Comparison of ENCODE assay signal across 8 mouse cellular contexts in the genomic region with DNA sequence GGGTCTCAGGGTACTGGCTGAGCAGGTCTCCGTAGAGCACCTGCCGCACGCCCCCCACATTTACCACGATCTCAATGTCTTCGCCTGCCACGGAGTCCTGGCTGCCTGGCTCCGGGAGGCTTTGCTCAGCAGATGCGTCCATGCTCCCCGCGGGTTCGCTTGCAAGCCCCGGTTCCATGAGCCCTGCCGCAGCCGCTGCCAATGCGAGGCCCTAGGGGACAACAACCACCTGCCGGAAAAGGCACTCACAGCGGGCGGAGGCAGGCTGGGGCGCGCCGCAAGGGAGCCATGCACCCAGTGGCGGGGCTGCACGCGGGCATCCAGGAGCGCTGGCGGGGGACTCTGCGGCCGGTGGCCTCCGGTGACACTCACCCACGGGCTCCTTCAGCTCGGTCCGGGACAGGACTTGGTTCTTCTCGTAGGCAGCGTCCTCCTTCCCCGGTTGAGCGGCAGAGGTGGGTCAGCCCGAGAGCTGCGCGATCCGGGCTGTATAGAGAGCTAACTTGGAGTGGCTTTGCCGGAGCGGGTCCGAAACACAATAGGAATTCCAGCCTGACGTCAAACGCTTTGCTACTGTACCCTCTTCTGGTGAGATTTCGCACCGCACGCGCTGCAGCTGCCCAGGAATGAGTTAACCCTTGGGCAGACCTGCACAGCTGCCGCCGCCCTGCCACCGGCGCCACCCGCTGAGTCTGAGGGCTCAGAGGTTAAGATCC. TPM values are rescaled to one million over a fixed set of nuclear protein-coding genes. Genes with fewer than 3 reads are reported as not detected.
DNase-seq lines count a peak whose midpoint lies in the region; ATAC-seq and TF ChIP-seq lines count a peak whose summit lies in the region.

No protein-coding gene starts in this region.

- peaks cover 27% of the 10 kb centered on the region for H3K27me3 ChIP-seq in heart, embryonic 14.5 days (ENCODE audit: control insufficient read depth, insufficient read depth, low read length)
- H3K27me3 ChIP-seq in kidney, embryonic 16.5 days (ENCODE audit: insufficient read depth, low read length), result peaks cover 34% of the 10 kb centered on the region
- peaks cover 36% of the 10 kb centered on the region for H3K27me3 ChIP-seq in limb, embryonic 15.5 days
- H3K27me3 ChIP-seq in myocyte (ENCODE audit: control insufficient read depth, insufficient read depth, insufficient read length), result no peaks in the 10 kb centered on the region

- DNase-seq in heart, adult 8-10 months (ENCODE audit: low spot score), result no peak
- DNase-seq in thymus, postnatal 4 days, result peak; percentile 67

- peaks cover 6 to 10% of the 10 kb centered on the region in 2 experiments; a peak in 1 of 4 replicates for H3K4me1 ChIP-seq in heart, embryonic 14.5 days (ENCODE audit: control insufficient read depth in 2 of 2, insufficient read depth in 2 of 2, low read length in 2 of 2)
- H3K4me1 ChIP-seq in kidney, embryonic 16.5 days (ENCODE audit: insufficient read depth, low read length), result peaks cover 6% of the 10 kb centered on the region; the same call in 1 of the 2 replicates
- peaks cover 17% of the 10 kb centered on the region for H3K4me1 ChIP-seq in limb, embryonic 15.5 days

- no peaks in the 10 kb centered on the region for H3K36me3 ChIP-seq in heart, embryonic 14.5 days (ENCODE audit: control insufficient read depth, insufficient read depth, low read length)
- no peaks in the 10 kb centered on the region for H3K36me3 ChIP-seq in kidney, embryonic 16.5 days (ENCODE audit: insufficient read depth, low read length)
- H3K36me3 ChIP-seq in limb, embryonic 15.5 days, result no peaks in the 10 kb centered on the region
- no peaks in the 10 kb centered on the region for H3K36me3 ChIP-seq in myocyte (ENCODE audit: control insufficient read depth, insufficient read depth)

- no peaks in the 10 kb centered on the region for H3K9me3 ChIP-seq in heart, embryonic 14.5 days (ENCODE audit: control insufficient read depth, low read length)
- no peaks in the 10 kb centered on the region for H3K9me3 ChIP-seq in kidney, embryonic 16.5 days (ENCODE audit: low read length)
- H3K9me3 ChIP-seq in limb, embryonic 15.5 days, result no peaks in the 10 kb centered on the region

- no peak for TF ChIP-seq POLR2A in myocyte (IDR thresholded peaks at IDR 0.05; ENCODE audit: insufficient read length, low read depth)

- no peak for ATAC-seq in heart, embryonic 14.5 days (ENCODE audit: insufficient number of reproducible peaks, insufficient read depth, low FRiP score, low read depth)
- ATAC-seq in common myeloid progenitor, adult 5-6 weeks (replicated peaks; ENCODE audit: low read depth, poor library complexity, severe bottlenecking), result peak; percentile 36
- peak; percentile 30; the same call in 1 of the 2 replicates for ATAC-seq in granulocyte monocyte progenitor cell, adult 5-6 weeks (replicated peaks; ENCODE audit: poor library complexity, severe bottlenecking)
- peak; percentile 77 for ATAC-seq in kidney, embryonic 16.5 days (ENCODE audit: low FRiP score, low TSS enrichment)
- ATAC-seq in limb, embryonic 15.5 days (ENCODE audit: insufficient number of reproducible peaks, low FRiP score, low TSS enrichment, low read depth), result peak; percentile 19; the same call in 1 of the 2 replicates

- peak overlapping the region; percentile 25 for H3ac ChIP-seq in myocyte (ENCODE audit: control insufficient read depth, insufficient read length)

- H3K4me3 ChIP-seq in heart, embryonic 14.5 days (ENCODE audit: control insufficient read depth in 1 of 2, insufficient read depth in 1 of 2, low read depth in 1 of 2, low read length in 2 of 2), result peak overlapping the region; percentile 34 to 55
- peak overlapping the region; percentile 57 for H3K4me3 ChIP-seq in kidney, embryonic 16.5 days (ENCODE audit: low read length)
- H3K4me3 ChIP-seq in limb, embryonic 15.5 days, result peak overlapping the region; percentile 48
- H3K4me3 ChIP-seq in myocyte, result peak overlapping the region; percentile 16

- peak overlapping the region; percentile 65 for H3K9ac ChIP-seq in heart, embryonic 14.5 days (ENCODE audit: low read length)
- peak overlapping the region; percentile 62 for H3K9ac ChIP-seq in kidney, embryonic 16.5 days (replicated peaks; ENCODE audit: low read length)
- peak overlapping the region; percentile 31 for H3K9ac ChIP-seq in limb, embryonic 15.5 days

- no peak overlapping the region for H3K27ac ChIP-seq in heart, embryonic 14.5 days (replicated peaks in 1 of 2; ENCODE audit: control insufficient read depth in 1 of 2, insufficient read depth in 1 of 2, low read depth in 2 of 2, low read length in 2 of 2)
- H3K27ac ChIP-seq in kidney, embryonic 16.5 days (ENCODE audit: low read length), result no peak overlapping the region
- no peak overlapping the region for H3K27ac ChIP-seq in limb, embryonic 15.5 days

- 1% methylated on average over 54 of the region's 54 CpGs for WGBS in heart, embryonic 14.5 days
- WGBS in kidney, embryonic 16.5 days, result under 1% methylated on average over 49 of the region's 54 CpGs
- under 1% methylated on average over 53 of the region's 54 CpGs for WGBS in limb, embryonic 15.5 days

- H3K4me2 ChIP-seq in heart, embryonic 14.5 days (ENCODE audit: low read length), result peak overlapping the region; percentile 98
- peak overlapping the region; percentile 94 for H3K4me2 ChIP-seq in kidney, embryonic 16.5 days (replicated peaks; ENCODE audit: low read depth, low read length)
- peak overlapping the region; percentile 98 for H3K4me2 ChIP-seq in limb, embryonic 15.5 days
- peak overlapping the region; percentile 71 for H3K4me2 ChIP-seq in myocyte (ENCODE audit: low read depth)

- H3K79me2 ChIP-seq in myocyte (ENCODE audit: control insufficient read depth, insufficient read depth), result no peaks in the 10 kb centered on the region

TF ChIP-seq in myocyte, 11 proteins besides CTCF, POLR2A, EP300 and RAD21:
- TF ChIP-seq MAX (IDR thresholded peaks at IDR 0.05; ENCODE audit: low read depth) (no peak), TCF3 (IDR thresholded peaks at IDR 0.05; ENCODE audit: insufficient read length, low read depth) (no peak), MYOG (IDR thresholded peaks at IDR 0.05; ENCODE audit: control insufficient read depth in 1 of 3, insufficient read depth in 1 of 3, insufficient read length in 2 of 3, low read depth in 2 of 3) (peak in 1 of 3 experiments; percentile 23), TCF12 (IDR thresholded peaks at IDR 0.05; ENCODE audit: insufficient read depth, poor library complexity, severe bottlenecking) (no peak), REST (IDR thresholded peaks at IDR 0.05; ENCODE audit: insufficient read depth, insufficient read length) (no peak)

RNA-seq across cellular contexts. Expression of a gene that starts 0.5 kb away (rescaled TPM):
- polyA plus RNA-seq in heart, embryonic 14.5 days (2014; fragmentation: Nextera tagmentation; extraction: Ambion mirVana), result 0.07 and 0.35 TPM in 2 replicates
- total RNA-seq in heart, adult 8-10 months (2022), result not detected
- not detected in 2 replicates for total RNA-seq in common myeloid progenitor, adult 5-6 weeks (2017)
- total RNA-seq in granulocyte monocyte progenitor cell, adult 5-6 weeks (2014; fragmentation: Nextera tagmentation), result not detected in 2 replicates
- total RNA-seq in granulocyte monocyte progenitor cell, adult 5-6 weeks (2017), result not detected in 2 replicates
- polyA plus RNA-seq in kidney, embryonic 16.5 days (2015; fragmentation: Nextera tagmentation; extraction: Ambion mirVana), result 0.76 and 0.81 TPM in 2 replicates
- 0.60 and 0.76 TPM in 2 replicates for polyA plus RNA-seq in limb, embryonic 15.5 days (2015; fragmentation: Nextera tagmentation; extraction: Ambion mirVana)
- polyA plus RNA-seq in myocyte (2012; fragmentation: generic; extraction: Trizol), result 1.7 TPM
